Mouse (Mus musculus) limb, embryonic 12.5 days (tissue): ENCODE data around the gene Khnyn. TPM values are rescaled to one million over a fixed set of nuclear protein-coding genes. Genes with fewer than 3 reads are reported as not detected.

Experiments
- ATAC-seq: fragments of 200-750 bp; cut with Nextera tagmentation; 2 replicates; pipeline ENCODE4 v1.8.0; 2017; ENCODE audit warnings: low read depth, moderate TSS enrichment; ENCODE audit not compliant: insufficient number of reproducible peaks, insufficient read depth, low FRiP score, low TSS enrichment
- H3K27ac ChIP-seq: fragments of 300-500 bp; sonication (generic); 2 replicates; pipeline ENCODE4 v1.5.1; 2016; ENCODE audit warnings: mild to moderate bottlenecking, moderate library complexity
- H3K27me3 ChIP-seq: fragments of 300-500 bp; sonication (generic); 2 replicates; pipeline ENCODE4 v1.6.1; 2016; ENCODE audit warnings: mild to moderate bottlenecking, moderate library complexity
- H3K36me3 ChIP-seq: fragments of 300-500 bp; sonication (generic); 2 replicates; pipeline ENCODE4 v1.6.1; 2016; ENCODE audit warnings: mild to moderate bottlenecking, moderate library complexity
- H3K4me1 ChIP-seq: fragments of 300-500 bp; sonication (generic); replicated peaks from 2 replicates; pipeline ENCODE4 v1.6.1; 2016
- H3K4me2 ChIP-seq: fragments of 300-500 bp; sonication (generic); 2 replicates; pipeline ENCODE4 v1.6.1; 2016; ENCODE audit warnings: mild to moderate bottlenecking, moderate library complexity
- H3K4me3 ChIP-seq: fragments of 300-500 bp; sonication (generic); replicated peaks from 2 replicates; pipeline ENCODE4 v1.5.1; 2016; ENCODE audit warnings: mild to moderate bottlenecking
- H3K9ac ChIP-seq: fragments of 300-500 bp; sonication (generic); replicated peaks from 2 replicates; pipeline ENCODE4 v1.6.1; 2016; ENCODE audit warnings: mild to moderate bottlenecking, moderate library complexity
- H3K9me3 ChIP-seq: fragments of 300-500 bp; sonication (generic); 2 replicates; pipeline ENCODE4 v1.6.1; 2016; ENCODE audit warnings: mild to moderate bottlenecking, moderate library complexity
- WGBS: fragments of 180-500 bp; shearing (Covaris S2); methylation state at CpG from one replicate; pipeline ENCODE4 v1.1.7; 2016; 5-methylcytosine and 5-hydroxymethylcytosine counted together
- polyA plus RNA-seq: library from polyadenylated mRNA; unstranded; fragments of >200 nt; fragmentation: Nextera tagmentation; extraction: Ambion mirVana; gene quantifications from 2 replicates; pipeline ENCODE4 v1.2.1, GENCODE M21; 2016

The Khnyn gene
- polyA plus RNA-seq, 1 experiment from 2014 or later, result 36.9 TPM

GRCm38 (mm10) chr14:55873714-55874683, 10.7 kb upstream of the Khnyn start:
- H3K36me3 ChIP-seq, result peaks cover 45% of the 10 kb centered on the region
- ATAC-seq, result no peak; the same call in 1 of the 2 replicates
- H3K4me2 ChIP-seq, result peak overlapping the region; percentile 37
- no peaks in the 10 kb centered on the region for H3K9me3 ChIP-seq
- 0 out of 2 replicates have a peak overlapping the region, but pooled peaks have one; percentile 4 for H3K4me3 ChIP-seq
- H3K27me3 ChIP-seq, result no peaks in the 10 kb centered on the region
- H3K9ac ChIP-seq, result 0 out of 2 replicates have a peak overlapping the region, but pooled peaks have one; percentile 18
- H3K4me1 ChIP-seq, result peaks cover 36% of the 10 kb centered on the region
- 15% methylated on average over 30 of the region's 30 CpGs for WGBS
- peak overlapping the region; percentile 56 for H3K27ac ChIP-seq

GRCm38 (mm10) chr14:55877469-55878315, 7.1 kb upstream of the Khnyn start:
- Histone ChIP-seq H3K9ac (0 out of 2 replicates have a peak overlapping the region, but pooled peaks have one; percentile 27), H3K4me1 (peaks cover 40% of the 10 kb centered on the region), H3K27me3 (no peaks in the 10 kb centered on the region), H3K27ac (peak overlapping the region; percentile 84), H3K36me3 (peaks cover 8% of the 10 kb centered on the region), H3K4me3 (peak overlapping the region; percentile 16), H3K9me3 (no peaks in the 10 kb centered on the region), H3K4me2 (peak overlapping the region; percentile 52)
- no peak for ATAC-seq
- 4% methylated on average over 14 of the region's 14 CpGs for whole genome bisulfite sequencing

GRCm38 (mm10) chr14:55878316-55878940, 6.3 kb upstream of the Khnyn start:
- Histone ChIP-seq H3K4me2 (peak overlapping the region; percentile 52), H3K4me3 (no peak overlapping the region), H3K36me3 (peaks cover 1% of the 10 kb centered on the region; the same call in 1 of the 2 replicates), H3K9ac (no peak overlapping the region), H3K4me1 (peaks cover 34% of the 10 kb centered on the region), H3K27ac (peak overlapping the region; percentile 56; the same call in 1 of the 2 replicates), H3K9me3 (no peaks in the 10 kb centered on the region), H3K27me3 (no peaks in the 10 kb centered on the region)
- no peak for ATAC-seq
- WGBS, result 16% methylated on average over 7 of the region's 7 CpGs

GRCm38 (mm10) chr14:55879623-55880022, 5.1 kb upstream of the Khnyn start:
- H3K9ac ChIP-seq, result no peak overlapping the region
- no peak overlapping the region for H3K4me3 ChIP-seq
- no peaks in the 10 kb centered on the region for H3K27me3 ChIP-seq
- 47% methylated on average over 1 of the region's 1 CpGs for WGBS
- no peak overlapping the region for H3K4me2 ChIP-seq
- H3K4me1 ChIP-seq, result peaks cover 32% of the 10 kb centered on the region
- H3K27ac ChIP-seq, result no peak overlapping the region
- H3K9me3 ChIP-seq, result no peaks in the 10 kb centered on the region
- no peak for ATAC-seq
- no peaks in the 10 kb centered on the region for H3K36me3 ChIP-seq

GRCm38 (mm10) chr14:55880982-55881381, 3.8 kb upstream of the Khnyn start:
- no peak overlapping the region for H3K4me3 ChIP-seq
- no peak overlapping the region for H3K9ac ChIP-seq
- no peak for ATAC-seq
- no peaks in the 10 kb centered on the region for H3K27me3 ChIP-seq
- H3K27ac ChIP-seq, result no peak overlapping the region
- peaks cover 39% of the 10 kb centered on the region for H3K4me1 ChIP-seq
- H3K9me3 ChIP-seq, result no peaks in the 10 kb centered on the region
- no peaks in the 10 kb centered on the region for H3K36me3 ChIP-seq
- 78% methylated on average over 8 of the region's 8 CpGs for WGBS
- H3K4me2 ChIP-seq, result no peak overlapping the region

GRCm38 (mm10) chr14:55882171-55882641, 2.5 kb upstream of the Khnyn start:
- Histone ChIP-seq H3K9me3 (no peaks in the 10 kb centered on the region), H3K36me3 (peaks cover 12% of the 10 kb centered on the region), H3K4me3 (no peak overlapping the region), H3K27ac (no peak overlapping the region), H3K4me1 (peaks cover 44% of the 10 kb centered on the region), H3K9ac (no peak overlapping the region), H3K4me2 (no peak overlapping the region), H3K27me3 (no peaks in the 10 kb centered on the region)
- 58% methylated on average over 6 of the region's 6 CpGs for WGBS
- ATAC-seq, result no peak

- Histone ChIP-seq H3K9me3 (no peaks in the 10 kb centered on the region), H3K9ac (no peak overlapping the region), H3K27ac (no peak overlapping the region), H3K27me3 (no peaks in the 10 kb centered on the region), H3K4me3 (no peak overlapping the region), H3K4me2 (no peak overlapping the region), H3K4me1 (peaks cover 35% of the 10 kb centered on the region), H3K36me3 (peaks cover 22% of the 10 kb centered on the region)
- no peak for ATAC-seq
- WGBS, result 92% methylated on average over 13 of the region's 13 CpGs
These were observed 1.5 kb upstream of the Khnyn start for GRCm38 (mm10) chr14:55883149-55883661.

- 92% methylated on average over 12 of the region's 12 CpGs for WGBS
- Histone ChIP-seq H3K4me2 (no peak overlapping the region), H3K27me3 (no peaks in the 10 kb centered on the region), H3K9ac (no peak overlapping the region), H3K27ac (peak overlapping the region; percentile 95), H3K9me3 (no peaks in the 10 kb centered on the region), H3K4me1 (peaks cover 30% of the 10 kb centered on the region), H3K4me3 (peak overlapping the region; percentile 82; the same call in 1 of the 2 replicates), H3K36me3 (peaks cover 27% of the 10 kb centered on the region)
- no peak for ATAC-seq
These were observed 1.1 kb upstream of the Khnyn start for GRCm38 (mm10) chr14:55883663-55884062.

- peak within 1 kb of the TSS; percentile 82 for H3K4me3 ChIP-seq
- H3K36me3 ChIP-seq, result peaks cover 32% of the 10 kb centered on the region
- peak within 1 kb of the TSS; percentile 95 for H3K27ac ChIP-seq
- 42% methylated on average over 4 of the region's 4 CpGs for WGBS
- H3K4me1 ChIP-seq, result peaks cover 29% of the 10 kb centered on the region
- H3K9me3 ChIP-seq, result no peaks in the 10 kb centered on the region
- ATAC-seq, result peak; percentile 23; the same call in 1 of the 2 replicates
- peak within 1 kb of the TSS; percentile 89 for H3K9ac ChIP-seq
- no peaks in the 10 kb centered on the region for H3K27me3 ChIP-seq
- peak within 1 kb of the TSS; percentile 88 for H3K4me2 ChIP-seq
These were observed 581 bp upstream of the Khnyn start, which contains the start of gene Cbln3 for GRCm38 (mm10) chr14:55884166-55884565. TSS of gene Cbln3 (minus strand) at chr14:55884392.

- Histone ChIP-seq H3K9me3 (no peaks in the 10 kb centered on the region), H3K27me3 (no peaks in the 10 kb centered on the region), H3K4me3 (peak overlapping the region; percentile 82), H3K4me1 (peaks cover 29% of the 10 kb centered on the region), H3K36me3 (peaks cover 42% of the 10 kb centered on the region), H3K9ac (peak overlapping the region; percentile 89), H3K4me2 (peak overlapping the region; percentile 88), H3K27ac (peak overlapping the region; percentile 95)
- ATAC-seq, result peak; percentile 40
- WGBS, result under 1% methylated on average over 14 of the region's 30 CpGs
These were observed 505 bp downstream of the Khnyn start for GRCm38 (mm10) chr14:55885114-55885790.
